Mouse (Mus musculus) ES-E14 (cell line): ENCODE measurements around the gene Mdm2.

ENCODE experiments used
- HCFC1 ChIP-seq: IDR thresholded peaks from 2 replicates; pipeline ENCODE4 v1.6.1; 2012; ENCODE audit warnings: low read length, inconsistent platforms, borderline replicate concordance; ENCODE audit not compliant: insufficient read depth
- MAFK ChIP-seq: IDR thresholded peaks from 2 replicates; pipeline ENCODE4 v1.6.1; 2014; ENCODE audit warnings: mild to moderate bottlenecking, low read depth, low read length, inconsistent platforms; ENCODE audit not compliant: insufficient read depth
- ZC3H11A ChIP-seq: IDR thresholded peaks from 2 replicates; pipeline ENCODE4 v1.6.1; 2012; ENCODE audit warnings: low read depth, mild to moderate bottlenecking, inconsistent platforms, low read length, borderline replicate concordance

DNA sequence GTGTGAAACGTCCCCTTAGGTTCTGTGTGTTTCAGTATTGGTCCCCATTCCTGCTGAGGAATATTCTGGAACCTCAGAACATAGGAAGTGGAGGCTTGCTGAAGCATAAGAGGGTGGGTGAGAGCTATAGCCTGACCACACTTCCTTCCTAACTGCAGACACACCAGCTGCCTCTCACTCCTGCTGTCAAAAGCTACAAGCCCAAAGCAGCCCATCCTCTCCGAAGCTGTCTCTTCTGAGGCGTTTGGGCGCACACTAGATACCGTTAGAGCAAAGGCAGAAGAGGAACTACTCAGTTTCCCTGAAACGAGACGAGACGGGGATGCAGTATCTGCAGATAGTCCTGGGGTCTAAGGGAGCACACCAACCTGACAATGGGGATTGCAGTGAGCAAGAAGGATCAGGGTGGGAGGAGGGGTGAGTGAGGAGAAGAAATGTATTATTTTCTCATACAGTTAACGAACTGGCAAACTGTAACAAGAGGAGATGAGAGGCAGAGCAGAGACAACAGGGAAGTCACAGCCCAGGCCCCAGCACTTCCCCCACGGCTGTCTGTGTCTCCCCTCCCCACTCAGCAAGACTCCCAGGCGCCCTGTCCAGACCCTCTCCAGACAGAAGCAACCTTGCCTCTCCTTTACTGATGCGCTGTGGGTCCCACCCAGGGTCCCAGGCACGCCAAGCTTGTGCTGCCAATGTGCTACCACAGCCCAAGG, 44.7 kb upstream of the Mdm2 start:
- TF ChIP-seq ZC3H11A = no peak
- no peak for TF ChIP-seq HCFC1
- no peak for TF ChIP-seq MAFK
